Mouse (Mus musculus): ENCODE measurements around the gene Pms2. TPM values are rescaled to one million over a fixed set of nuclear protein-coding genes. Genes with fewer than 3 reads are reported as not detected.

Gene Pms2
- polyA plus RNA-seq, 1 experiment from 2014 or later, result 11.4 TPM

GRCm38 (mm10) chr5:143929291-143929690, 19.5 kb downstream of the Pms2 start:
- H3K4me1 ChIP-seq (ENCODE audit: control insufficient read depth, low read depth, low read length), result peaks cover 14% of the 10 kb centered on the region
- H3K4me3 ChIP-seq (ENCODE audit: low read depth, low read length), result no peak overlapping the region
- H3K9me3 ChIP-seq (replicated peaks; ENCODE audit: control insufficient read depth, low read length), result no peaks in the 10 kb centered on the region
- WGBS (ENCODE audit: insufficient replicate concordance), result 90% methylated on average over 4 of the region's 4 CpGs
- no peak for ATAC-seq (ENCODE audit: low read depth)
- H3K4me2 ChIP-seq (ENCODE audit: low read depth, low read length), result no peak overlapping the region
- no peaks in the 10 kb centered on the region for H3K27me3 ChIP-seq (ENCODE audit: control insufficient read depth, insufficient read depth, low read depth, low read length)
- peaks cover 28% of the 10 kb centered on the region for H3K36me3 ChIP-seq (ENCODE audit: control insufficient read depth, insufficient read depth)
- H3K9ac ChIP-seq (ENCODE audit: low read depth, low read length), result no peak overlapping the region
- no peak overlapping the region for H3K27ac ChIP-seq (ENCODE audit: low read length)

- H3K36me3 ChIP-seq (ENCODE audit: control insufficient read depth, insufficient read depth), result peaks cover 28% of the 10 kb centered on the region
- no peak overlapping the region for H3K9ac ChIP-seq (ENCODE audit: low read depth, low read length)
- H3K4me3 ChIP-seq (ENCODE audit: low read depth, low read length), result no peak overlapping the region
- H3K27ac ChIP-seq (ENCODE audit: low read length), result no peak overlapping the region
- H3K4me2 ChIP-seq (ENCODE audit: low read depth, low read length), result no peak overlapping the region
- no peak for ATAC-seq (ENCODE audit: low read depth)
- WGBS (ENCODE audit: insufficient replicate concordance), result 87% methylated on average over 12 of the region's 12 CpGs
- no peaks in the 10 kb centered on the region for H3K27me3 ChIP-seq (ENCODE audit: control insufficient read depth, insufficient read depth, low read depth, low read length)
- H3K9me3 ChIP-seq (replicated peaks; ENCODE audit: control insufficient read depth, low read length), result no peaks in the 10 kb centered on the region
- peaks cover under 1% of the 10 kb centered on the region; the same call in 1 of the 2 replicates for H3K4me1 ChIP-seq (ENCODE audit: control insufficient read depth, low read depth, low read length)
Measured at GRCm38 (mm10) chr5:143930656-143931055, 20.9 kb downstream of the Pms2 start.

- H3K27ac ChIP-seq (ENCODE audit: low read length), result no peak overlapping the region
- H3K9me3 ChIP-seq (replicated peaks; ENCODE audit: control insufficient read depth, low read length), result no peaks in the 10 kb centered on the region
- no peak overlapping the region for H3K4me3 ChIP-seq (ENCODE audit: low read depth, low read length)
- H3K4me1 ChIP-seq (ENCODE audit: control insufficient read depth, low read depth, low read length), result peaks cover under 1% of the 10 kb centered on the region; the same call in 1 of the 2 replicates
- H3K4me2 ChIP-seq (ENCODE audit: low read depth, low read length), result no peak overlapping the region
- H3K9ac ChIP-seq (ENCODE audit: low read depth, low read length), result no peak overlapping the region
- peaks cover 26% of the 10 kb centered on the region for H3K36me3 ChIP-seq (ENCODE audit: control insufficient read depth, insufficient read depth)
- WGBS (ENCODE audit: insufficient replicate concordance), result 74% methylated on average over 6 of the region's 6 CpGs
- no peak for ATAC-seq (ENCODE audit: low read depth)
- no peaks in the 10 kb centered on the region for H3K27me3 ChIP-seq (ENCODE audit: control insufficient read depth, insufficient read depth, low read depth, low read length)
Measured at GRCm38 (mm10) chr5:143931863-143932580, 22.3 kb downstream of the Pms2 start.

- no peak within 1 kb of the TSS for H3K9ac ChIP-seq (ENCODE audit: low read depth, low read length)
- peaks cover 2% of the 10 kb centered on the region; the same call in 1 of the 2 replicates for H3K4me1 ChIP-seq (ENCODE audit: control insufficient read depth, low read depth, low read length)
- no peaks in the 10 kb centered on the region for H3K27me3 ChIP-seq (ENCODE audit: control insufficient read depth, insufficient read depth, low read depth, low read length)
- no peak within 1 kb of the TSS for H3K4me3 ChIP-seq (ENCODE audit: low read depth, low read length)
- no peak within 1 kb of the TSS for H3K4me2 ChIP-seq (ENCODE audit: low read depth, low read length)
- ATAC-seq (ENCODE audit: low read depth), result no peak
- 47% methylated on average over 8 of the region's 8 CpGs for WGBS (ENCODE audit: insufficient replicate concordance)
- no peaks in the 10 kb centered on the region for H3K9me3 ChIP-seq (replicated peaks; ENCODE audit: control insufficient read depth, low read length)
- no peak within 1 kb of the TSS for H3K27ac ChIP-seq (ENCODE audit: low read length)
- H3K36me3 ChIP-seq (ENCODE audit: control insufficient read depth, insufficient read depth), result peaks cover 26% of the 10 kb centered on the region
Measured at GRCm38 (mm10) chr5:143932831-143933230, 23.1 kb downstream of the Pms2 start, which contains the start of gene Rsph10b. Gene Rsph10b, plus strand, starts transcription at chr5:143933035.

GRCm38 (mm10) chr5:143933414-143933813, 23.6 kb downstream of the Pms2 start:
- ATAC-seq (ENCODE audit: low read depth), result no peak
- Histone ChIP-seq H3K4me1 (ENCODE audit: control insufficient read depth, low read depth, low read length) (peaks cover 2% of the 10 kb centered on the region; the same call in 1 of the 2 replicates), H3K4me2 (ENCODE audit: low read depth, low read length) (no peak overlapping the region), H3K9ac (ENCODE audit: low read depth, low read length) (no peak overlapping the region), H3K27ac (ENCODE audit: low read length) (no peak overlapping the region), H3K9me3 (replicated peaks; ENCODE audit: control insufficient read depth, low read length) (no peaks in the 10 kb centered on the region), H3K27me3 (ENCODE audit: control insufficient read depth, insufficient read depth, low read depth, low read length) (no peaks in the 10 kb centered on the region), H3K4me3 (ENCODE audit: low read depth, low read length) (no peak overlapping the region), H3K36me3 (ENCODE audit: control insufficient read depth, insufficient read depth) (peaks cover 21% of the 10 kb centered on the region)
- 85% methylated on average over 11 of the region's 11 CpGs for WGBS (ENCODE audit: insufficient replicate concordance)

- no peaks in the 10 kb centered on the region for H3K9me3 ChIP-seq (replicated peaks; ENCODE audit: control insufficient read depth, low read length)
- H3K27ac ChIP-seq (ENCODE audit: low read length), result no peak overlapping the region
- H3K4me2 ChIP-seq (ENCODE audit: low read depth, low read length), result no peak overlapping the region
- WGBS (ENCODE audit: insufficient replicate concordance), result 78% methylated on average over 1 of the region's 1 CpGs
- peaks cover 2% of the 10 kb centered on the region; the same call in 1 of the 2 replicates for H3K4me1 ChIP-seq (ENCODE audit: control insufficient read depth, low read depth, low read length)
- no peak overlapping the region for H3K4me3 ChIP-seq (ENCODE audit: low read depth, low read length)
- no peak overlapping the region for H3K9ac ChIP-seq (ENCODE audit: low read depth, low read length)
- no peaks in the 10 kb centered on the region for H3K27me3 ChIP-seq (ENCODE audit: control insufficient read depth, insufficient read depth, low read depth, low read length)
- no peak for ATAC-seq (ENCODE audit: low read depth)
- H3K36me3 ChIP-seq (ENCODE audit: control insufficient read depth, insufficient read depth), result peaks cover 18% of the 10 kb centered on the region
Measured at GRCm38 (mm10) chr5:143933875-143934274, 24.1 kb downstream of the Pms2 start.

- WGBS (ENCODE audit: insufficient replicate concordance), result 82% methylated on average over 9 of the region's 9 CpGs
- Histone ChIP-seq H3K36me3 (ENCODE audit: control insufficient read depth, insufficient read depth) (peaks cover 2% of the 10 kb centered on the region; the same call in 1 of the 2 replicates), H3K4me3 (ENCODE audit: low read depth, low read length) (no peak overlapping the region), H3K4me1 (ENCODE audit: control insufficient read depth, low read depth, low read length) (peaks cover 2% of the 10 kb centered on the region; the same call in 1 of the 2 replicates), H3K9ac (ENCODE audit: low read depth, low read length) (no peak overlapping the region), H3K27ac (ENCODE audit: low read length) (no peak overlapping the region), H3K27me3 (ENCODE audit: control insufficient read depth, insufficient read depth, low read depth, low read length) (no peaks in the 10 kb centered on the region), H3K4me2 (ENCODE audit: low read depth, low read length) (no peak overlapping the region), H3K9me3 (replicated peaks; ENCODE audit: control insufficient read depth, low read length) (no peaks in the 10 kb centered on the region)
- no peak for ATAC-seq (ENCODE audit: low read depth)
Measured at GRCm38 (mm10) chr5:143936156-143936555, 26.4 kb downstream of the Pms2 start.

- Histone ChIP-seq H3K9me3 (replicated peaks; ENCODE audit: control insufficient read depth, low read length) (no peaks in the 10 kb centered on the region), H3K4me1 (ENCODE audit: control insufficient read depth, low read depth, low read length) (peaks cover 2% of the 10 kb centered on the region; the same call in 1 of the 2 replicates), H3K36me3 (ENCODE audit: control insufficient read depth, insufficient read depth) (no peaks in the 10 kb centered on the region), H3K27ac (ENCODE audit: low read length) (no peak overlapping the region), H3K4me3 (ENCODE audit: low read depth, low read length) (no peak overlapping the region), H3K27me3 (ENCODE audit: control insufficient read depth, insufficient read depth, low read depth, low read length) (no peaks in the 10 kb centered on the region), H3K9ac (ENCODE audit: low read depth, low read length) (no peak overlapping the region), H3K4me2 (ENCODE audit: low read depth, low read length) (no peak overlapping the region)
- WGBS (ENCODE audit: insufficient replicate concordance), result 19% methylated on average over 10 of the region's 10 CpGs
- no peak for ATAC-seq (ENCODE audit: low read depth)
Measured at GRCm38 (mm10) chr5:143941588-143941987, 31.8 kb downstream of the Pms2 start.
